Mouse (Mus musculus) lung, adult 2 months (tissue): Measurements from ENCODE around the gene Tor1b.

Experiments
- CTCF ChIP-seq: fragments of 200-500 bp; IDR thresholded peaks from 2 replicates; pipeline ENCODE4 v1.5.1; 2011; ENCODE audit warnings: mild to moderate bottlenecking, low read length, control low read depth; ENCODE audit not compliant: insufficient read depth
- POLR2A ChIP-seq: fragments of 200-500 bp; IDR thresholded peaks from 2 replicates; pipeline ENCODE4 v1.6.1; 2011; ENCODE audit warnings: low read depth, mild to moderate bottlenecking, control low read depth, low read length, borderline replicate concordance; ENCODE audit errors: extremely low read depth

DNA sequence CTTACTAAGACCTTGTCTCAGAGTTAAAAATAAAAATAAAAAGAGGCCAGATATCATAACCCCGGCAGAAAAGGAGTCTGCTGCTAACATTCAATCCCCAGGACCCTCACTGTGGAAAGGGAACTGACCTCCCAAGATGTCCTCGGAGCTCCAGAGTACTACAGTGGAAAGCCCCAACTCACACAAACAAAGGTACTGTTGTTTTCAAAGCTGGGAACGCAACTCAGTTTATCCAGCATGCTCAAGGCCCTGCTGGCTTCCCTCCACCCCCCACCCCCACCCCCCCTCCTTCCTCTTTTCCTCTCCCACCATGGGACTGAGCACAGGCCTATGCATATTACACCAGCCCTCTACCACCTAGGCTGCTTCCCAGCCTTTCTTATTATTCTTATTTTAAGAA is 37.9 kb upstream of the Tor1b start:
- TF ChIP-seq CTCF = no peak
- TF ChIP-seq POLR2A = no peak
